Mouse (Mus musculus) cerebellum, postnatal 25 days (tissue): ENCODE results near the gene Gm10799.
"Not testable (repeated sequence)": the region's sequence is repeated elsewhere in the genome, so short reads cannot be mapped to it uniquely, and the experiment has no call there.

ENCODE experiments used
- DNase-seq, 2 experiments: peaks; one replicate each; pipeline ENCODE4 v3.0.0; 2021; ENCODE audit warnings: mixed read lengths in 2 of 2

The Gm10799 gene

GRCm38 (mm10) chr2:104068450-104068849, at the start of gene Gm10799:
Gene Gm10799, minus strand, starts transcription at chr2:104068550.
- not testable (repeated sequence) for DNase-seq

GRCm38 (mm10) chr2:104117173-104117572, 48.8 kb upstream of the Gm10799 start:
- not testable (repeated sequence) for DNase-seq

GRCm38 (mm10) chr2:104114898-104115297, 46.5 kb upstream of the Gm10799 start:
- no peak for DNase-seq

GRCm38 (mm10) chr2:104113563-104113962, 45.2 kb upstream of the Gm10799 start:
- DNase-seq = not testable (repeated sequence)

GRCm38 (mm10) chr2:104111170-104111797, 42.9 kb upstream of the Gm10799 start:
- not testable (repeated sequence) for DNase-seq

- DNase-seq = no peak
Measured at GRCm38 (mm10) chr2:104110031-104110430, 41.7 kb upstream of the Gm10799 start.

- no peak for DNase-seq
Measured at GRCm38 (mm10) chr2:104109528-104109927, 41.2 kb upstream of the Gm10799 start.

- not testable (repeated sequence) for DNase-seq
Measured at GRCm38 (mm10) chr2:104109021-104109420, 40.7 kb upstream of the Gm10799 start.

GRCm38 (mm10) chr2:104104800-104105199, 36.5 kb upstream of the Gm10799 start:
- no peak for DNase-seq

- no peak for DNase-seq
Measured at GRCm38 (mm10) chr2:104099946-104100345, 31.6 kb upstream of the Gm10799 start.

- DNase-seq = no peak
Measured at GRCm38 (mm10) chr2:104099231-104099585, 30.9 kb upstream of the Gm10799 start.

- DNase-seq = no peak
Measured at GRCm38 (mm10) chr2:104098529-104099230, 30.3 kb upstream of the Gm10799 start.

GRCm38 (mm10) chr2:104097396-104097795, 29.0 kb upstream of the Gm10799 start:
- DNase-seq = not testable (repeated sequence)

GRCm38 (mm10) chr2:104096796-104097195, 28.4 kb upstream of the Gm10799 start:
- DNase-seq = not testable (repeated sequence)

- no peak for DNase-seq
Measured at GRCm38 (mm10) chr2:104096256-104096655, 27.9 kb upstream of the Gm10799 start.

GRCm38 (mm10) chr2:104095741-104096213, 27.4 kb upstream of the Gm10799 start, which contains the start of gene Cd59a:
Gene Cd59a, plus strand, starts transcription at chr2:104095801.
- peak; percentile 65 to 78 for DNase-seq

- no peak for DNase-seq
Measured at GRCm38 (mm10) chr2:104093305-104093704, 25.0 kb upstream of the Gm10799 start.

- not testable (repeated sequence) for DNase-seq
Measured at GRCm38 (mm10) chr2:104087562-104087961, 19.2 kb upstream of the Gm10799 start.

- DNase-seq = not testable (repeated sequence)
Measured at GRCm38 (mm10) chr2:104084027-104084426, 15.7 kb upstream of the Gm10799 start.

GRCm38 (mm10) chr2:104082474-104082873, 14.1 kb upstream of the Gm10799 start:
- no peak for DNase-seq

- not testable (repeated sequence) for DNase-seq
Measured at GRCm38 (mm10) chr2:104081436-104082050, 13.2 kb upstream of the Gm10799 start.

GRCm38 (mm10) chr2:104078285-104078684, 9.9 kb upstream of the Gm10799 start:
- not testable (repeated sequence) for DNase-seq

GRCm38 (mm10) chr2:104069704-104070185, 1.4 kb upstream of the Gm10799 start, which contains the start of gene Cd59b:
Gene Cd59b, plus strand, starts transcription at chr2:104069849.
- DNase-seq = peak; percentile 51 to 69
